8 mouse cellular contexts compared by ENCODE assay signal in genomic region chr14:119005834-119006233, GRCm38 (mm10).
A peak's percentile ranks its signal among the peaks of the same experiment; 100 is the strongest.
DNase-seq lines count a peak whose midpoint lies in the region; ATAC-seq and TF ChIP-seq lines count a peak whose summit lies in the region.

No protein-coding gene starts in this region.

- no peaks in the 10 kb centered on the region for H3K79me2 ChIP-seq in CH12.LX (replicated peaks; ENCODE audit: control insufficient read depth, extremely low read depth, insufficient read depth, poor library complexity, severe bottlenecking)

- no peaks in the 10 kb centered on the region for H3K36me3 ChIP-seq in CH12.LX (replicated peaks in 1 of 2; ENCODE audit: control insufficient read depth in 1 of 2, insufficient read depth in 1 of 2, low read length in 1 of 2)
- peaks cover 16% of the 10 kb centered on the region for H3K36me3 ChIP-seq in embryonic facial prominence, embryonic 13.5 days
- H3K36me3 ChIP-seq in liver, embryonic 15.5 days (replicated peaks): no peaks in the 10 kb centered on the region

- peak overlapping the region; percentile 30; the same call in 1 of the 2 replicates for H3K4me2 ChIP-seq in CH12.LX (ENCODE audit: insufficient read depth, low read depth, poor library complexity, severe bottlenecking)
- 0 out of 2 replicates have a peak overlapping the region, but pooled peaks have one; percentile 7 for H3K4me2 ChIP-seq in embryonic facial prominence, embryonic 13.5 days
- H3K4me2 ChIP-seq in liver, embryonic 15.5 days: peak overlapping the region; percentile 81

- dilution Hi-C loops in CH12.LX (cut with MboI; ENCODE audit: extremely low pct_ligation_motif_present, extremely low pct_unique_long_range_greater_than_20kb, low sequenced_read_pairs): no loop called here

- H3K4me3 ChIP-seq in gastrocnemius, adult 2 months: peak overlapping the region; percentile 81
- H3K4me3 ChIP-seq in CH12.LX (replicated peaks in 1 of 3; ENCODE audit: low read depth in 2 of 3, low read length in 2 of 3, poor library complexity in 1 of 3): no peak overlapping the region
- H3K4me3 ChIP-seq in embryonic facial prominence, embryonic 13.5 days: no peak overlapping the region
- H3K4me3 ChIP-seq in liver, embryonic 15.5 days (replicated peaks): no peak overlapping the region

- peak overlapping the region; percentile 92; the same call in 1 of the 2 replicates for H3K27ac ChIP-seq in gastrocnemius, adult 2 months
- no peak overlapping the region for H3K27ac ChIP-seq in CH12.LX (ENCODE audit: insufficient read depth, low read depth)
- no peak overlapping the region for H3K27ac ChIP-seq in embryonic facial prominence, embryonic 13.5 days
- H3K27ac ChIP-seq in liver, embryonic 15.5 days (replicated peaks): no peak overlapping the region

- H3K4me1 ChIP-seq in CH12.LX (ENCODE audit: control insufficient read depth in 1 of 2, insufficient read depth in 2 of 2): peaks cover 0 to 6% of the 10 kb centered on the region in 2 experiments; a peak in 2 of 4 replicates
- peaks cover 3% of the 10 kb centered on the region; the same call in 1 of the 2 replicates for H3K4me1 ChIP-seq in embryonic facial prominence, embryonic 13.5 days
- H3K4me1 ChIP-seq in liver, embryonic 15.5 days (replicated peaks): peaks cover 14% of the 10 kb centered on the region

- ATAC-seq in embryonic facial prominence, embryonic 13.5 days (ENCODE audit: insufficient number of reproducible peaks, insufficient read depth, low FRiP score, low TSS enrichment, low read depth): no peak
- no peak for ATAC-seq in liver, embryonic 15.5 days (ENCODE audit: insufficient read depth)

- 34% methylated on average over 5 of the region's 5 CpGs for WGBS in embryonic facial prominence, embryonic 13.5 days
- 15% methylated on average over 5 of the region's 5 CpGs for WGBS in liver, embryonic 15.5 days (ENCODE audit: insufficient replicate concordance)

- TF ChIP-seq POLR2A in CH12.LX (IDR thresholded peaks at IDR 0.05; ENCODE audit: low read depth, low read length): no peak

- H3K9me3 ChIP-seq in CH12.LX (replicated peaks; ENCODE audit: low read length): no peaks in the 10 kb centered on the region
- no peaks in the 10 kb centered on the region for H3K9me3 ChIP-seq in embryonic facial prominence, embryonic 13.5 days
- no peaks in the 10 kb centered on the region for H3K9me3 ChIP-seq in liver, embryonic 15.5 days (replicated peaks)

- in situ Hi-C loops in CH12.LX (cut with MboI; ENCODE audit: low pct_ligation_motif_present, low pct_unique_long_range_greater_than_20kb, low sequenced_read_pairs): no loop called here

- TF ChIP-seq EP300 in CH12.LX (IDR thresholded peaks at IDR 0.05; ENCODE audit: low read length): no peak

- intact Hi-C loops in gastrocnemius, adult 2 months (cut with DNase I): loop anchor here (10.0 kb wide), 1 partner anchor 301 kb away; the partner anchor contains the start of gene Abcc4

- no peak for TF ChIP-seq RAD21 in CH12.LX (IDR thresholded peaks at IDR 0.05; ENCODE audit: low read depth, low read length)

- no peak for DNase-seq in gastrocnemius, adult 2 months
- DNase-seq in gastrocnemius, postnatal 4 days (ENCODE audit: low spot score in 2 of 2): no peak
- DNase-seq in CH12.LX (ENCODE audit: extremely low read depth): no peak
- no peak for DNase-seq in c-Kit-positive CD71-positive TER-119-positive erythroid progenitor cells, embryonic 14.5 days (ENCODE audit: low spot score)
- no peak for DNase-seq in urinary bladder, postnatal 10 days (ENCODE audit: low spot score)
- DNase-seq in kidney, postnatal 10 days: no peak

- H3K27me3 ChIP-seq in CH12.LX (replicated peaks): no peaks in the 10 kb centered on the region
- no peaks in the 10 kb centered on the region for H3K27me3 ChIP-seq in embryonic facial prominence, embryonic 13.5 days
- no peaks in the 10 kb centered on the region for H3K27me3 ChIP-seq in liver, embryonic 15.5 days

- no peak overlapping the region for H3K9ac ChIP-seq in CH12.LX (ENCODE audit: insufficient read depth, low read depth)
- no peak overlapping the region for H3K9ac ChIP-seq in embryonic facial prominence, embryonic 13.5 days
- no peak overlapping the region for H3K9ac ChIP-seq in liver, embryonic 15.5 days

- TF ChIP-seq CTCF in gastrocnemius, adult 2 months (IDR thresholded peaks at IDR 0.05): no peak
- no peak for TF ChIP-seq CTCF in CH12.LX (conservative IDR thresholded peaks at IDR 0.05 in 1 of 2, IDR thresholded peaks at IDR 0.05 in 1 of 2; ENCODE audit: low read depth in 2 of 2, low read length in 2 of 2)

TF ChIP-seq in CH12.LX, 34 proteins besides CTCF, POLR2A, EP300 and RAD21:
- TF ChIP-seq POLR2AphosphoS2 (IDR thresholded peaks at IDR 0.05; ENCODE audit: low read depth, low read length): no peak
- TF ChIP-seq IRF4 (IDR thresholded peaks at IDR 0.05; ENCODE audit: low read depth, low read length): no peak
- no peak for TF ChIP-seq ETS1 (conservative IDR thresholded peaks at IDR 0.05; ENCODE audit: low read depth, low read length)
- TF ChIP-seq TBP (conservative IDR thresholded peaks at IDR 0.05; ENCODE audit: low read depth, low read length): 0 out of 2 replicates have a peak, but pooled peaks have one; percentile 19
- TF ChIP-seq USF1 (IDR thresholded peaks at IDR 0.05; ENCODE audit: low read depth, low read length): no peak
- no peak for TF ChIP-seq MAX (IDR thresholded peaks at IDR 0.05; ENCODE audit: low read length)

Comparison
In these comparisons a context has a peak if more than half of its experiments do, and no peak if none do; other contexts are left out.
1. H3K4me2 ChIP-seq: peak in every context shown above with its lines; median percentile 81 in liver, embryonic 15.5 days; 30 in CH12.LX; 7 in embryonic facial prominence, embryonic 13.5 days.